Mouse (Mus musculus): ENCODE data around the gene Tmc4. TPM values are rescaled to one million over a fixed set of nuclear protein-coding genes. Genes with fewer than 3 reads are reported as not detected.
A peak's percentile ranks its signal among the peaks of the same experiment; 100 is the strongest.

The Tmc4 gene
- total RNA-seq, 2 experiments from 2014 or later: 2.4 to 11.0 TPM

DNA sequence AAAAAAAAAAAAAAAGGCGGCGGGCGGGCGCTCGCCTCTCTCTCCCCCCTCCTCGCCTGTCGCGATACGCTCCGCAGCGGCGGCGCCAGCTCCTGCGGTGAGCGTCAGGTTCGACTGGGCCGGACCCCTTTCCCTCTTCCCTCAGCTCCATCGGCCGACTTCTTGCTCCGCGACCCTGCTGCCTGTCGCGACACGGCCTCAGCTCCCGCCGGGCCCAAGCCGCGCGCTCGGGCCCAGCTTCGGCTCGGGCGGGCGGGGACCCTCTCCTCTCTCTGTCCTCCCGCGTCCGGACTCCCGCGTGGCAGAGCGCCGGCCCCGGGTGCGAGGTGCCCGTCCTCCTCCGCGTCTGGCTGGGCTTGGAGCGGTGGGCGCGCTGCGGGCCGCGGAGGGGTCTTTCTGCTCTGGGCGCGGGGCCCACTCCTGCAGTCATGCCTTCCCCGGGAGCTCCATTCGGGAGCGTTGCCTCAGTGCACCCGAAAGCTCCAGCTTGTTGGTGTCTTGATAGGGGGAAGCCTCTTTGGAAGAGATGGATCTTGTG, 31.8 kb downstream of the Tmc4 start:
- no peak for DNase-seq (ENCODE audit: low spot score in 2 of 2)
- intact Hi-C loops (cut with DNase I): loop anchor here (2.0 to 10.0 kb wide), 2 partner anchors 19 to 1439 kb away; partner anchors contain the start of genes Epn1 and Leng1

- intact Hi-C loops (cut with DNase I): loop anchor here (2.0 to 10.0 kb wide), 2 partner anchors 20 to 1440 kb away; partner anchors contain the start of genes Epn1 and Leng1
Observed at GRCm38 (mm10) chr7:3644672-3645487, 32.5 kb downstream of the Tmc4 start, which contains the start of gene Cnot3. TSS of gene Cnot3 (plus strand) at chr7:3645268.

DNA sequence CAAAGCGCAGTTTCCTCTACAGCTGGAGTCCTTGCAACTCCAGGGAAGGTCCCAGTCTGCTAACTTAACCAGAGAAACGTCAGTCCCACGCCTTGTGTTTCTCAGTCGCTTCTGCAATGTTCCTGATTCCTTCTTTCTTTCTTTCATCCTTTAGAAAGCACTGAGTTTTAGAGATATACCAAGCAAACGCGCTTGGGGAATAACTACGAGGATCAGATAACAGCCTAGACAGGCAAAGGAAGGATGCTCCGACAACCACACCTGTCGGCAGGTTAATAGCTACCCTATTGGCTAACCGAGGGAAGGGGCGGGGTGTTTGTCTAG, 33.0 kb downstream of the Tmc4 start:
- DNase-seq (ENCODE audit: low spot score in 2 of 2): no peak
- intact Hi-C loops (cut with DNase I): loop anchor here (2.0 to 10.0 kb wide), 2 partner anchors 20 to 1440 kb away; partner anchors contain the start of genes Epn1 and Leng1

More at GRCm38 (mm10) chr7:3644672-3645487, 32.5 kb downstream of the Tmc4 start, which contains the start of gene Cnot3:
- peak; percentile 99 for DNase-seq (ENCODE audit: low spot score in 2 of 2)

GRCm38 (mm10) chr7:3643843-3644242, 33.5 kb downstream of the Tmc4 start:
- DNase-seq (ENCODE audit: low spot score in 2 of 2): no peak
- intact Hi-C loops (cut with DNase I): loop anchor here (2.0 to 10.0 kb wide), 2 partner anchors 21 to 1441 kb away; partner anchors contain the start of genes Epn1 and Leng1

GRCm38 (mm10) chr7:3643412-3643811, 33.9 kb downstream of the Tmc4 start:
- intact Hi-C loops (cut with DNase I): loop anchor here (10.0 kb wide), 1 partner anchor 1441 kb away; the partner anchor contains the start of gene Epn1
- no peak for DNase-seq (ENCODE audit: low spot score in 2 of 2)

- no peak for DNase-seq (ENCODE audit: low spot score in 2 of 2)
- intact Hi-C loops (cut with DNase I): no loop called here
Observed at GRCm38 (mm10) chr7:3630478-3630815, 46.9 kb downstream of the Tmc4 start.

DNA sequence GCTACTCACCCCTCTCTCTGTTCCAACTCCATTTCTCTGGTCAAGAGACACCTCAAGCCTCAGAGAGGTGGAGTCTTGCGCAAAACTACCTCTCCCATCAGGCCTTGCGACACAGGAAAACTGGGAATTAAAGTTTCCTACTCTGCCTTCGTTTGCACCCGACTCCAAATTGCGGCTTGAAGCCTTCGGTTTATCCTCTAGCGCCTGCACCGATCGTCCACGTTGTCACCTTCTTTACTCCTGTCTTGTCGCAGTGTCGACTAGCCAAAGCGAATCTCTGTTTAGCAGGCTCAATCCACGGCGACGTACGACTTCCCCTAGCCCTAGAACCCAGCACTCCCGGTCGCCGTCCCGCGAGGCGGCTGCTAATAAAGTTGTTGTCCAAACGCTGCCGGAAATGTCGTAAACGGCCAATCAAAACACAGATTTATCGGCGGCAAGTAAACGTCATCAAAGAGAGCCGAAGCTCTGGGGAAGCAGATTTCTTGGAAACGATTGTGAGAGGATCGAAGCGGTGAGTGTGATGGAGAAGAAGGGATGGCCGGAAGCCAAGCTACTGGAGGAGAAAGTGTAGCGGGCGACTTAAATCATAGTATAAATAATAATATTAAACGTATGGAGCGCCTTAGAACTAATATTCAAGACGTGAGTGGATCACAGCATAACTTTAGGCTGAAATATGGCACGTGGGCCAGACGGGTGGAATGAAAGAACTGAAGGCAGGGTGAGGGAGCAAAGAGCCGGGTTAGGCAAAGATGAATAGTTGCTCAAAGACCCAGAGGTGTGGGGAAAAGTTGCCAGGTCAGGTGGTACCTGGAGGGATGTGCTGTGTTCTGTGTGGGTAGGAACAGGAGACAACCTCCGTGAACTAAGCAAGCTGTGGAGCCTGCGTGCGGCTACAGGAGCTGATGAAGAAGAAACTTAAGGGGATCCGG, 47.5 kb downstream of the Tmc4 start, which contains the start of the genes Tfpt and Prpf31:
Gene Tfpt (minus strand): TSS at position 387 of the 935 bp plus-strand sequence.
Gene Prpf31 (plus strand): TSS at position 443 of the 935 bp plus-strand sequence.
- intact Hi-C loops (cut with DNase I): no loop called here
- peak; percentile 96 to 98 for DNase-seq (ENCODE audit: low spot score in 2 of 2)

DNA sequence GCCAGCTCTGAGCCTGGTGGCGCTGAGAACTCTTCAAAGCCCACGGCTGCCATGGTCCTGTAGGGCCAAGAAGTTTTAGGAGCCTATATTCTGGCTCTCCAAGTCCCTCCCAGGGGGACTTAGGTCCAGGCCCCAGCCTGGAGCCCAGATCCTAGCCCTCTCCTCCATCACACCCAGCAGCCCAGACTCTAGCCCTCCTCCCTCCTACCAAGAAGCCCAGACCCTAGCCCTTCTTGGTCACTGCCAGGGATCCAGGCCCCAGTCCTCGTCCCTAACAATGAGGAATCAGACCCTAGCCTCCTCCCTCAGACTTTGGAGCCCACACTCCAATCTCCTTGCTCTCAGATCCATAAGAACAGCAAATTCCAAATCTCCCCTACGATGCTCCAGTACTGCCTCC, 48.3 kb downstream of the Tmc4 start:
- intact Hi-C loops (cut with DNase I): no loop called here

GRCm38 (mm10) chr7:3617242-3617995, 59.9 kb downstream of the Tmc4 start, which contains the start of gene Ndufa3:
TSS of gene Ndufa3 (plus strand) at chr7:3617373.
- intact Hi-C loops (cut with DNase I): no loop called here
- DNase-seq (ENCODE audit: low spot score in 2 of 2): peak; percentile 86 to 90

More for the DNA sequence above, 48.3 kb downstream of the Tmc4 start:
- DNase-seq (ENCODE audit: low spot score in 2 of 2): no peak

- DNase-seq (ENCODE audit: low spot score in 2 of 2): no peak
- intact Hi-C loops (cut with DNase I): no loop called here
Observed at GRCm38 (mm10) chr7:3616389-3617241, 60.7 kb downstream of the Tmc4 start.

- intact Hi-C loops (cut with DNase I): no loop called here
- no peak for DNase-seq (ENCODE audit: low spot score in 2 of 2)
Observed at GRCm38 (mm10) chr7:3616057-3616388, 61.3 kb downstream of the Tmc4 start, which contains the start of gene Oscar. TSS of gene Oscar (minus strand) at chr7:3616157.

Small RNA genes within 50 kb of the gene (microRNA-seq; reads per million reads assigned to microRNA genes)
- gene Mir3572: 6.1 reads per million, percentile 21 among the genes with 10 or more reads in this experiment

Other genes with a start within 250 kb of the Tmc4 start
- not detected for gene Tarm1, start 174.9 kb downstream of the Tmc4 start, total RNA-seq (2021)
- gene Oscar, start 61.4 kb downstream of the Tmc4 start, total RNA-seq (2021): 1 to 10 TPM in 1 of 2 experiments, under 1 TPM in 1; 0.84 to 1.3 TPM
- gene Ndufa3, start 60.2 kb downstream of the Tmc4 start, total RNA-seq (2021): 100 to 1,000 TPM; 483 to 557 TPM
- gene Tfpt, start 47.6 kb downstream of the Tmc4 start, total RNA-seq (2021): 10 to 100 TPM; 39.7 to 47.8 TPM
- 10 to 100 TPM; 49.8 to 51.9 TPM for gene Prpf31, start 47.6 kb downstream of the Tmc4 start, total RNA-seq (2021)
- 10 to 100 TPM; 48.1 to 58.9 TPM for gene Cnot3, start 32.3 kb downstream of the Tmc4 start, total RNA-seq (2021)
- 1 to 10 TPM; 6.7 to 6.8 TPM for gene Leng1, start 11.7 kb downstream of the Tmc4 start, total RNA-seq (2021)
- 10 to 100 TPM; 77.3 to 80.0 TPM for gene Tsen34, start 15.3 kb upstream of the Tmc4 start, total RNA-seq (2021)
- 100 to 1,000 TPM; 208 to 211 TPM for gene Mboat7, start 16.0 kb upstream of the Tmc4 start, total RNA-seq (2021)
- 100 to 1,000 TPM; 312 to 356 TPM for gene Rps9, start 26.4 kb upstream of the Tmc4 start, total RNA-seq (2021)
- gene Pirb, start 42.8 kb upstream of the Tmc4 start, total RNA-seq (2021): under 1 TPM; 0.23 to 0.32 TPM
- not detected for gene Gm15448, start 148.1 kb upstream of the Tmc4 start, total RNA-seq (2021)
- gene Pira2, start 167.5 kb upstream of the Tmc4 start, total RNA-seq (2021): not detected
- gene Gm14548, start 220.6 kb upstream of the Tmc4 start, total RNA-seq (2021): not detected
- gene Lilra6, start 237.9 kb upstream of the Tmc4 start, total RNA-seq (2021): not detected

All from left cerebral cortex, postnatal 36 days (tissue).